Mouse (Mus musculus) cerebellum, postnatal 4 days (tissue): ENCODE measurements around the gene Ube2c.

Experiments
- DNase-seq, 2 experiments: peaks; one replicate each; pipeline ENCODE4 v3.0.0; 2022; ENCODE audit warnings: low spot score in 2 of 2, mixed read lengths in 1 of 2

Ube2c gene

GRCm38 (mm10) chr2:164821060-164821459, 51.4 kb downstream of the Ube2c start:
- DNase-seq, result no peak

GRCm38 (mm10) chr2:164822636-164823165, 53.0 kb downstream of the Ube2c start, which contains the start of gene Zswim1:
Zswim1 (plus strand) TSS chr2:164822686.
- DNase-seq, result peak; percentile 100

DNA sequence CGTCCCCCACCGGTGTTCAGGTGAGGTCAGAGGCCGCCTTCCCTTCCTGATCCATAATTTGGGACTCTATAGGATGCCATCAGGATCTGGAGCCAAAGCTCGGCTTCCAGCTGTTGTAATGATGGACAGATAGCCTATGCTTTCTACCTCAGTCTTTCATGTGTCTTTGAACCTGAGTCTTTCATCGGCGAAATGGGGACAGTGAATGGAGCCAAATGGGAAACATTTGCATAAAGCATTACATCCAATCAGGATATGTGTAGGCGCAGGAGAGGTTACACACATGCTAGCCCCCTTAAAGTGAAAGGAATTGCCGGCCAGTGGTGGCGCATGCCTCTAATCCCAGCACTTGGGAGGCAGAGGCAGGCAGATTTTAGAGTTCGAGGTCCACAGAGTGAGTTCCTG, 53.5 kb downstream of the Ube2c start:
- no peak for DNase-seq

DNA sequence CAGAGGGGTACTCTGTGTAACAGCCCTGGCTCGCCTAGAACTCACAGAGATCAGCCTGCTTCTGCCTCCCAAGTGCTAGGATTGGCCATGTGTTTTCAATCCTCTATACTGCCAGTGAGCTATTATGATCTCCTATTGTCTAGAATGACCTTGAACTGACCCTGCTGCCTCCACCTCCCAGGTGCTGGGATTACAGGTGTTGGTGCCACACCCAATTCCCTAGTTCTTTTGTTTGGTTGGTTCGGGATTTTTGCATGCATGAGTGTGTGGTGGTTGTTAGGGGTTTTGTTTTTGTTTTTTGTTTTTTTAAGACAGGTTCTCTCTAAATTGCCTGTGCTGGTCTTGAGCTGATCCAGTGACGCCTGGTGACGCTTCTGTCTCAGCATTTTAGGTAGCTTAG, 54.3 kb downstream of the Ube2c start:
- DNase-seq, result no peak

DNA sequence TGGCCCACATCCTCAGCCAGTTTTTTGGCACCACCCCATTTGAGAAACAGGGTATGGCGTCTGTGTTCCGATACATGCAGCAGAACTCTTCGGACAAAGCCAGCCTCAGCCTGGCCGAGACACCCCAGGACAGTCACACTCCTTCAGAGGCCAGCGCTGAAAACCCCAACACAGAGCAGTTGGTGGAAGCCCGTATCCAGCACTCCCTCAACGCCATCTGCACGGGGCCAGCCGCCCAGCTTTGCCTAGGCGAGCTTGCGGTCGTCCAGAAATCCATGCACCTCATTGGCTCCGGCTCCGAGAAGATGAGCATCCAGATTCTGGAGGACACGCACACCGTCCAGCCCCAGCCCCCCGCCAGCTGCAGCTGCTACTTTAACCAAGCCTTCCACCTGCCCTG, 55.8 kb downstream of the Ube2c start:
- DNase-seq, result no peak

DNA sequence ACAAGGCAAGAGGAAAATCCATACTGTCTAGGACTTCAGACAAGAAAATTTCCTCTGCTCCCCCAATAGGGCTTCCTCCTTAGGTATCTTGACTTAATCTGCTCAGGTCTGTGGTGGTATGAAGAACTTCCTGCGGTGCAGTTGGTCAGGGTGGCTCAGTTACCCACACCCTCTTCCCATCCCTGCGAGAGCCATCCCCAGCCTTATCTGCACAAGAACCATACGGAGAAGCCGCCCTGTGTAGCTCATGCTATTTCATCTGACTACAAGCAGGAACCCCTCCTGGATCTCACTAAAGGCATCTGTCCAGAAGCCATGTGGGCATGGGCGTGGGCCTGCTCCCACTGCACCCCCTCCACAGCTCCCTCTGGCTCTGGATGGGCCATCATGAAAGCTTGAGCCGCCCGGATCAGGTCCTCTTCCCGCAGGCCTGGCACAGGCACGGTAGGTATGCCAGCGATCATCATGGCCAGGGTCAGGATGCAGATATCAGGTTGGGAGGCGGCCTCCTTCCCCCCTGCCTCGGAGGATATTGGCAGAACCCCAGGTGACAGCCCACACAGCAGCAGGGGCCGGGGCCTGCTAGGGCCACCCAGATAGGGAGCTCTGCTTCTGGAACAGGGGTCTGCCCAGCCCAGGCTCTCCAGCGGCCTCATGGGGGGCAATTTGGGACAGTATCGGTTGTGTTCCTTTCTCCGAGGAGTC, 57.6 kb downstream of the Ube2c start:
- no peak for DNase-seq
